Mouse (Mus musculus): ENCODE measurements around the gene Olfr641. TPM values are rescaled to one million over a fixed set of nuclear protein-coding genes. Genes with fewer than 3 reads are reported as not detected.

The Olfr641 gene
- polyA plus RNA-seq (2016; fragmentation: Nextera tagmentation; extraction: Ambion mirVana): not detected in 2 replicates

GRCm38 (mm10) chr7:104035145-104035544 lies at the start of gene Olfr641:
Olfr641 (plus strand) TSS chr7:104035445.
- no peak within 1 kb of the TSS for H3K4me2 ChIP-seq
- no peaks in the 10 kb centered on the region for H3K4me1 ChIP-seq
- 87% methylated on average over 1 of the region's 1 CpGs for WGBS
- no peaks in the 10 kb centered on the region for H3K27me3 ChIP-seq
- no peak within 1 kb of the TSS for H3K4me3 ChIP-seq (replicated peaks)
- H3K36me3 ChIP-seq (replicated peaks): no peaks in the 10 kb centered on the region
- no peak within 1 kb of the TSS for H3K27ac ChIP-seq
- ATAC-seq (ENCODE audit: low FRiP score): no peak
- no peaks in the 10 kb centered on the region for H3K9me3 ChIP-seq
- no peak within 1 kb of the TSS for H3K9ac ChIP-seq

GRCm38 (mm10) chr7:103998446-103998845 lies 36.8 kb upstream of the Olfr641 start, which contains the start of gene Olfr638:
Olfr638 (plus strand) TSS chr7:103998746.
- H3K9ac ChIP-seq: no peak within 1 kb of the TSS
- no peaks in the 10 kb centered on the region for H3K4me1 ChIP-seq
- no peaks in the 10 kb centered on the region for H3K36me3 ChIP-seq (replicated peaks)
- no peak for ATAC-seq (ENCODE audit: low FRiP score)
- no peak within 1 kb of the TSS for H3K27ac ChIP-seq
- no peaks in the 10 kb centered on the region for H3K27me3 ChIP-seq
- H3K4me3 ChIP-seq (replicated peaks): no peak within 1 kb of the TSS
- no peaks in the 10 kb centered on the region for H3K9me3 ChIP-seq
- H3K4me2 ChIP-seq: no peak within 1 kb of the TSS

- Histone ChIP-seq H3K9ac (no peak overlapping the region), H3K27me3 (no peaks in the 10 kb centered on the region), H3K4me2 (no peak overlapping the region), H3K36me3 (replicated peaks) (no peaks in the 10 kb centered on the region), H3K9me3 (no peaks in the 10 kb centered on the region), H3K27ac (no peak overlapping the region), H3K4me3 (replicated peaks) (no peak overlapping the region), H3K4me1 (no peaks in the 10 kb centered on the region)
- ATAC-seq (ENCODE audit: low FRiP score): no peak
These were observed 36.1 kb upstream of the Olfr641 start for GRCm38 (mm10) chr7:103999124-103999523.

GRCm38 (mm10) chr7:104017203-104017602 lies 18.0 kb upstream of the Olfr641 start, which contains the start of gene Olfr639:
Olfr639 (minus strand) TSS chr7:104017303.
- no peak within 1 kb of the TSS for H3K4me3 ChIP-seq (replicated peaks)
- no peaks in the 10 kb centered on the region for H3K27me3 ChIP-seq
- H3K9ac ChIP-seq: no peak within 1 kb of the TSS
- H3K27ac ChIP-seq: no peak within 1 kb of the TSS
- no peak for ATAC-seq (ENCODE audit: low FRiP score)
- no peaks in the 10 kb centered on the region for H3K4me1 ChIP-seq
- H3K36me3 ChIP-seq (replicated peaks): no peaks in the 10 kb centered on the region
- no peaks in the 10 kb centered on the region for H3K9me3 ChIP-seq
- no peak within 1 kb of the TSS for H3K4me2 ChIP-seq

GRCm38 (mm10) chr7:104018953-104019352 lies 16.3 kb upstream of the Olfr641 start:
- no peaks in the 10 kb centered on the region for H3K36me3 ChIP-seq (replicated peaks)
- ATAC-seq (ENCODE audit: low FRiP score): no peak
- H3K27ac ChIP-seq: no peak overlapping the region
- H3K9me3 ChIP-seq: no peaks in the 10 kb centered on the region
- H3K9ac ChIP-seq: no peak overlapping the region
- WGBS: 95% methylated on average over 1 of the region's 1 CpGs
- no peaks in the 10 kb centered on the region for H3K27me3 ChIP-seq
- no peak overlapping the region for H3K4me3 ChIP-seq (replicated peaks)
- H3K4me2 ChIP-seq: no peak overlapping the region
- no peaks in the 10 kb centered on the region for H3K4me1 ChIP-seq

- no peak overlapping the region for H3K9ac ChIP-seq
- H3K4me1 ChIP-seq: no peaks in the 10 kb centered on the region
- H3K4me3 ChIP-seq (replicated peaks): no peak overlapping the region
- 88% methylated on average over 6 of the region's 6 CpGs for WGBS
- H3K4me2 ChIP-seq: no peak overlapping the region
- no peaks in the 10 kb centered on the region for H3K27me3 ChIP-seq
- H3K9me3 ChIP-seq: no peaks in the 10 kb centered on the region
- H3K27ac ChIP-seq: no peak overlapping the region
- ATAC-seq (ENCODE audit: low FRiP score): no peak
- H3K36me3 ChIP-seq (replicated peaks): no peaks in the 10 kb centered on the region
These were observed 13.6 kb upstream of the Olfr641 start for GRCm38 (mm10) chr7:104021651-104022050.

GRCm38 (mm10) chr7:104025473-104025872 lies 9.8 kb upstream of the Olfr641 start, which contains the start of gene Olfr640:
Olfr640 (minus strand) TSS chr7:104025573.
- Histone ChIP-seq H3K27me3 (no peaks in the 10 kb centered on the region), H3K4me2 (no peak within 1 kb of the TSS), H3K27ac (no peak within 1 kb of the TSS), H3K9me3 (no peaks in the 10 kb centered on the region), H3K4me3 (replicated peaks) (no peak within 1 kb of the TSS), H3K9ac (no peak within 1 kb of the TSS), H3K4me1 (no peaks in the 10 kb centered on the region), H3K36me3 (replicated peaks) (no peaks in the 10 kb centered on the region)
- ATAC-seq (ENCODE audit: low FRiP score): no peak
- WGBS: 88% methylated on average over 6 of the region's 6 CpGs

- Histone ChIP-seq H3K4me2 (no peak overlapping the region), H3K9me3 (no peaks in the 10 kb centered on the region), H3K9ac (no peak overlapping the region), H3K27ac (no peak overlapping the region), H3K36me3 (replicated peaks) (no peaks in the 10 kb centered on the region), H3K27me3 (no peaks in the 10 kb centered on the region), H3K4me1 (no peaks in the 10 kb centered on the region), H3K4me3 (replicated peaks) (no peak overlapping the region)
- 76% methylated on average over 3 of the region's 3 CpGs for WGBS
- ATAC-seq (ENCODE audit: low FRiP score): no peak
These were observed 8.3 kb upstream of the Olfr641 start for GRCm38 (mm10) chr7:104026978-104027377.

GRCm38 (mm10) chr7:104050745-104051144 lies 15.5 kb downstream of the Olfr641 start:
- ATAC-seq (ENCODE audit: low FRiP score): no peak
- H3K36me3 ChIP-seq (replicated peaks): no peaks in the 10 kb centered on the region
- no peak overlapping the region for H3K4me3 ChIP-seq (replicated peaks)
- no peak overlapping the region for H3K27ac ChIP-seq
- H3K9ac ChIP-seq: no peak overlapping the region
- H3K4me2 ChIP-seq: no peak overlapping the region
- no peaks in the 10 kb centered on the region for H3K27me3 ChIP-seq
- 94% methylated on average over 4 of the region's 4 CpGs for WGBS
- no peaks in the 10 kb centered on the region for H3K4me1 ChIP-seq
- no peaks in the 10 kb centered on the region for H3K9me3 ChIP-seq

GRCm38 (mm10) chr7:104052566-104052965 lies 17.3 kb downstream of the Olfr641 start, which contains the start of gene Olfr642:
Olfr642 (minus strand) TSS chr7:104052666.
- Histone ChIP-seq H3K4me1 (no peaks in the 10 kb centered on the region), H3K9me3 (no peaks in the 10 kb centered on the region), H3K9ac (no peak within 1 kb of the TSS), H3K4me3 (replicated peaks) (no peak within 1 kb of the TSS), H3K36me3 (replicated peaks) (no peaks in the 10 kb centered on the region), H3K27me3 (no peaks in the 10 kb centered on the region), H3K4me2 (no peak within 1 kb of the TSS), H3K27ac (no peak within 1 kb of the TSS)
- WGBS: 76% methylated on average over 1 of the region's 1 CpGs
- no peak for ATAC-seq (ENCODE audit: low FRiP score)

- H3K4me1 ChIP-seq: no peaks in the 10 kb centered on the region
- no peak overlapping the region for H3K4me3 ChIP-seq (replicated peaks)
- no peaks in the 10 kb centered on the region for H3K36me3 ChIP-seq (replicated peaks)
- H3K4me2 ChIP-seq: no peak overlapping the region
- no peak overlapping the region for H3K27ac ChIP-seq
- WGBS: 87% methylated on average over 1 of the region's 1 CpGs
- no peak overlapping the region for H3K9ac ChIP-seq
- ATAC-seq (ENCODE audit: low FRiP score): no peak
- no peaks in the 10 kb centered on the region for H3K9me3 ChIP-seq
- H3K27me3 ChIP-seq: no peaks in the 10 kb centered on the region
These were observed 24.0 kb downstream of the Olfr641 start for GRCm38 (mm10) chr7:104059215-104059614.

- 67% methylated on average over 2 of the region's 2 CpGs for WGBS
- no peak within 1 kb of the TSS for H3K9ac ChIP-seq
- ATAC-seq (ENCODE audit: low FRiP score): no peak
- H3K27ac ChIP-seq: no peak within 1 kb of the TSS
- H3K4me3 ChIP-seq (replicated peaks): no peak within 1 kb of the TSS
- H3K27me3 ChIP-seq: no peaks in the 10 kb centered on the region
- H3K4me2 ChIP-seq: no peak within 1 kb of the TSS
- no peaks in the 10 kb centered on the region for H3K4me1 ChIP-seq
- no peaks in the 10 kb centered on the region for H3K36me3 ChIP-seq (replicated peaks)
- no peaks in the 10 kb centered on the region for H3K9me3 ChIP-seq
These were observed 26.1 kb downstream of the Olfr641 start, which contains the start of gene 4930516K23Rik for GRCm38 (mm10) chr7:104061345-104061744. 4930516K23Rik (minus strand) TSS chr7:104061445.

GRCm38 (mm10) chr7:104071769-104072168 lies 36.5 kb downstream of the Olfr641 start, which contains the start of gene Olfr644:
Olfr644 (minus strand) TSS chr7:104071869.
- Histone ChIP-seq H3K4me2 (no peak within 1 kb of the TSS), H3K4me3 (replicated peaks) (no peak within 1 kb of the TSS), H3K27me3 (no peaks in the 10 kb centered on the region), H3K36me3 (replicated peaks) (no peaks in the 10 kb centered on the region), H3K9ac (no peak within 1 kb of the TSS), H3K9me3 (0 out of 2 replicates have a peak, but pooled peaks cover 4% of the 10 kb centered on the region), H3K4me1 (no peaks in the 10 kb centered on the region), H3K27ac (no peak within 1 kb of the TSS)
- 82% methylated on average over 2 of the region's 2 CpGs for WGBS
- no peak for ATAC-seq (ENCODE audit: low FRiP score)
